Mouse (Mus musculus): ENCODE results near the gene Lifr. TPM values are rescaled to one million over a fixed set of nuclear protein-coding genes. Genes with fewer than 3 reads are reported as not detected.

Lifr gene
- polyA plus RNA-seq, 1 experiment from 2014 or later, result 18.8 TPM

GRCm38 (mm10) chr15:7130691-7131225, 40.3 kb downstream of the Lifr start:
- peak overlapping the region; percentile 82 for H3K4me3 ChIP-seq (replicated peaks)
- H3K9me3 ChIP-seq (replicated peaks), result no peaks in the 10 kb centered on the region
- no peaks in the 10 kb centered on the region for H3K27me3 ChIP-seq (replicated peaks)
- no peak overlapping the region for H3K27ac ChIP-seq (replicated peaks)
- H3K36me3 ChIP-seq, result no peaks in the 10 kb centered on the region
- no peak for ATAC-seq (ENCODE audit: low FRiP score)
- H3K9ac ChIP-seq (replicated peaks), result peak overlapping the region; percentile 21; the same call in 1 of the 2 replicates
- peaks cover 35% of the 10 kb centered on the region for H3K4me1 ChIP-seq
- peak overlapping the region; percentile 94 for H3K4me2 ChIP-seq
- WGBS, result 35% methylated on average over 7 of the region's 7 CpGs

GRCm38 (mm10) chr15:7132741-7133140, 42.3 kb downstream of the Lifr start:
- Histone ChIP-seq H3K4me3 (replicated peaks) (no peak overlapping the region), H3K36me3 (no peaks in the 10 kb centered on the region), H3K9me3 (replicated peaks) (no peaks in the 10 kb centered on the region), H3K27ac (replicated peaks) (no peak overlapping the region), H3K9ac (replicated peaks) (no peak overlapping the region), H3K4me2 (no peak overlapping the region), H3K4me1 (peaks cover 37% of the 10 kb centered on the region), H3K27me3 (replicated peaks) (no peaks in the 10 kb centered on the region)
- no peak for ATAC-seq (ENCODE audit: low FRiP score)
- WGBS, result 50% methylated on average over 13 of the region's 13 CpGs

- H3K36me3 ChIP-seq, result no peaks in the 10 kb centered on the region
- no peak overlapping the region for H3K27ac ChIP-seq (replicated peaks)
- WGBS, result 61% methylated on average over 11 of the region's 11 CpGs
- no peaks in the 10 kb centered on the region for H3K27me3 ChIP-seq (replicated peaks)
- H3K4me3 ChIP-seq (replicated peaks), result no peak overlapping the region
- H3K9ac ChIP-seq (replicated peaks), result no peak overlapping the region
- H3K4me2 ChIP-seq, result peak overlapping the region; percentile 9; the same call in 1 of the 2 replicates
- peaks cover 30% of the 10 kb centered on the region for H3K4me1 ChIP-seq
- no peaks in the 10 kb centered on the region for H3K9me3 ChIP-seq (replicated peaks)
- ATAC-seq (ENCODE audit: low FRiP score), result no peak
Observed at GRCm38 (mm10) chr15:7134454-7135052, 44.1 kb downstream of the Lifr start.

GRCm38 (mm10) chr15:7135982-7136562, 45.7 kb downstream of the Lifr start:
- Histone ChIP-seq H3K9me3 (replicated peaks) (no peaks in the 10 kb centered on the region), H3K27me3 (replicated peaks) (no peaks in the 10 kb centered on the region), H3K9ac (replicated peaks) (no peak overlapping the region), H3K4me1 (peaks cover 19% of the 10 kb centered on the region), H3K27ac (replicated peaks) (no peak overlapping the region), H3K4me2 (no peak overlapping the region), H3K4me3 (replicated peaks) (no peak overlapping the region), H3K36me3 (no peaks in the 10 kb centered on the region)
- 82% methylated on average over 6 of the region's 6 CpGs for WGBS
- no peak for ATAC-seq (ENCODE audit: low FRiP score)

GRCm38 (mm10) chr15:7136912-7137311, 46.5 kb downstream of the Lifr start:
- H3K36me3 ChIP-seq, result no peaks in the 10 kb centered on the region
- no peak overlapping the region for H3K4me3 ChIP-seq (replicated peaks)
- no peak; the same call in 1 of the 2 replicates for ATAC-seq (ENCODE audit: low FRiP score)
- H3K9ac ChIP-seq (replicated peaks), result no peak overlapping the region
- 84% methylated on average over 10 of the region's 10 CpGs for WGBS
- no peak overlapping the region for H3K27ac ChIP-seq (replicated peaks)
- no peaks in the 10 kb centered on the region for H3K27me3 ChIP-seq (replicated peaks)
- H3K9me3 ChIP-seq (replicated peaks), result no peaks in the 10 kb centered on the region
- no peak overlapping the region for H3K4me2 ChIP-seq
- H3K4me1 ChIP-seq, result peaks cover 11% of the 10 kb centered on the region; the same call in 1 of the 2 replicates

GRCm38 (mm10) chr15:7137607-7138006, 47.2 kb downstream of the Lifr start:
- no peak for ATAC-seq (ENCODE audit: low FRiP score)
- Histone ChIP-seq H3K9me3 (replicated peaks) (no peaks in the 10 kb centered on the region), H3K4me3 (replicated peaks) (no peak overlapping the region), H3K27ac (replicated peaks) (no peak overlapping the region), H3K4me2 (no peak overlapping the region), H3K36me3 (no peaks in the 10 kb centered on the region), H3K27me3 (replicated peaks) (no peaks in the 10 kb centered on the region), H3K9ac (replicated peaks) (no peak overlapping the region), H3K4me1 (peaks cover 11% of the 10 kb centered on the region; the same call in 1 of the 2 replicates)
- 80% methylated on average over 12 of the region's 12 CpGs for WGBS

GRCm38 (mm10) chr15:7138471-7138870, 48.1 kb downstream of the Lifr start:
- Histone ChIP-seq H3K36me3 (no peaks in the 10 kb centered on the region), H3K4me1 (peaks cover 13% of the 10 kb centered on the region; the same call in 1 of the 2 replicates), H3K9me3 (replicated peaks) (no peaks in the 10 kb centered on the region), H3K27me3 (replicated peaks) (no peaks in the 10 kb centered on the region), H3K4me2 (no peak overlapping the region), H3K4me3 (replicated peaks) (no peak overlapping the region), H3K9ac (replicated peaks) (no peak overlapping the region), H3K27ac (replicated peaks) (no peak overlapping the region)
- no peak for ATAC-seq (ENCODE audit: low FRiP score)
- WGBS, result 94% methylated on average over 14 of the region's 14 CpGs

GRCm38 (mm10) chr15:7140322-7140721, 49.9 kb downstream of the Lifr start:
- ATAC-seq (ENCODE audit: low FRiP score), result no peak
- no peak overlapping the region for H3K4me3 ChIP-seq (replicated peaks)
- peaks cover 20% of the 10 kb centered on the region for H3K4me1 ChIP-seq
- H3K9me3 ChIP-seq (replicated peaks), result no peaks in the 10 kb centered on the region
- H3K4me2 ChIP-seq, result no peak overlapping the region
- H3K27me3 ChIP-seq (replicated peaks), result no peaks in the 10 kb centered on the region
- no peak overlapping the region for H3K27ac ChIP-seq (replicated peaks)
- H3K36me3 ChIP-seq, result no peaks in the 10 kb centered on the region
- no peak overlapping the region for H3K9ac ChIP-seq (replicated peaks)
- 90% methylated on average over 7 of the region's 7 CpGs for WGBS

- Histone ChIP-seq H3K27me3 (replicated peaks) (no peaks in the 10 kb centered on the region), H3K4me3 (replicated peaks) (no peak overlapping the region), H3K4me1 (peaks cover 26% of the 10 kb centered on the region), H3K4me2 (no peak overlapping the region), H3K36me3 (no peaks in the 10 kb centered on the region), H3K9ac (replicated peaks) (no peak overlapping the region), H3K9me3 (replicated peaks) (no peaks in the 10 kb centered on the region), H3K27ac (replicated peaks) (no peak overlapping the region)
- no peak for ATAC-seq (ENCODE audit: low FRiP score)
- WGBS, result 88% methylated on average over 13 of the region's 13 CpGs
Observed at GRCm38 (mm10) chr15:7141246-7141645, 50.8 kb downstream of the Lifr start.

- H3K4me2 ChIP-seq, result no peak overlapping the region
- 68% methylated on average over 15 of the region's 15 CpGs for WGBS
- H3K27ac ChIP-seq (replicated peaks), result no peak overlapping the region
- no peaks in the 10 kb centered on the region for H3K27me3 ChIP-seq (replicated peaks)
- ATAC-seq (ENCODE audit: low FRiP score), result no peak
- H3K4me1 ChIP-seq, result peaks cover 27% of the 10 kb centered on the region
- H3K4me3 ChIP-seq (replicated peaks), result no peak overlapping the region
- no peaks in the 10 kb centered on the region for H3K36me3 ChIP-seq
- H3K9me3 ChIP-seq (replicated peaks), result no peaks in the 10 kb centered on the region
- H3K9ac ChIP-seq (replicated peaks), result no peak overlapping the region
Observed at GRCm38 (mm10) chr15:7143689-7144170, 53.3 kb downstream of the Lifr start.

GRCm38 (mm10) chr15:7144542-7144941, 54.1 kb downstream of the Lifr start:
- Histone ChIP-seq H3K36me3 (no peaks in the 10 kb centered on the region), H3K27me3 (replicated peaks) (no peaks in the 10 kb centered on the region), H3K9me3 (replicated peaks) (no peaks in the 10 kb centered on the region), H3K9ac (replicated peaks) (no peak overlapping the region), H3K4me3 (replicated peaks) (no peak overlapping the region), H3K4me1 (peaks cover 27% of the 10 kb centered on the region), H3K4me2 (no peak overlapping the region), H3K27ac (replicated peaks) (no peak overlapping the region)
- ATAC-seq (ENCODE audit: low FRiP score), result no peak
- WGBS, result 77% methylated on average over 3 of the region's 3 CpGs

- peaks cover 27% of the 10 kb centered on the region for H3K4me1 ChIP-seq
- 0 out of 2 replicates have a peak overlapping the region, but pooled peaks have one; percentile 24 for H3K27ac ChIP-seq (replicated peaks)
- no peak overlapping the region for H3K4me3 ChIP-seq (replicated peaks)
- no peaks in the 10 kb centered on the region for H3K9me3 ChIP-seq (replicated peaks)
- H3K36me3 ChIP-seq, result no peaks in the 10 kb centered on the region
- H3K9ac ChIP-seq (replicated peaks), result no peak overlapping the region
- no peaks in the 10 kb centered on the region for H3K27me3 ChIP-seq (replicated peaks)
- 76% methylated on average over 9 of the region's 9 CpGs for WGBS
- no peak overlapping the region for H3K4me2 ChIP-seq
- ATAC-seq (ENCODE audit: low FRiP score), result 0 out of 2 replicates have a peak, but pooled peaks have one; percentile 4
Observed at GRCm38 (mm10) chr15:7144942-7145341, 54.5 kb downstream of the Lifr start.
